Comparison of ENCODE assay signal across 8 mouse cellular contexts in the genomic region with DNA sequence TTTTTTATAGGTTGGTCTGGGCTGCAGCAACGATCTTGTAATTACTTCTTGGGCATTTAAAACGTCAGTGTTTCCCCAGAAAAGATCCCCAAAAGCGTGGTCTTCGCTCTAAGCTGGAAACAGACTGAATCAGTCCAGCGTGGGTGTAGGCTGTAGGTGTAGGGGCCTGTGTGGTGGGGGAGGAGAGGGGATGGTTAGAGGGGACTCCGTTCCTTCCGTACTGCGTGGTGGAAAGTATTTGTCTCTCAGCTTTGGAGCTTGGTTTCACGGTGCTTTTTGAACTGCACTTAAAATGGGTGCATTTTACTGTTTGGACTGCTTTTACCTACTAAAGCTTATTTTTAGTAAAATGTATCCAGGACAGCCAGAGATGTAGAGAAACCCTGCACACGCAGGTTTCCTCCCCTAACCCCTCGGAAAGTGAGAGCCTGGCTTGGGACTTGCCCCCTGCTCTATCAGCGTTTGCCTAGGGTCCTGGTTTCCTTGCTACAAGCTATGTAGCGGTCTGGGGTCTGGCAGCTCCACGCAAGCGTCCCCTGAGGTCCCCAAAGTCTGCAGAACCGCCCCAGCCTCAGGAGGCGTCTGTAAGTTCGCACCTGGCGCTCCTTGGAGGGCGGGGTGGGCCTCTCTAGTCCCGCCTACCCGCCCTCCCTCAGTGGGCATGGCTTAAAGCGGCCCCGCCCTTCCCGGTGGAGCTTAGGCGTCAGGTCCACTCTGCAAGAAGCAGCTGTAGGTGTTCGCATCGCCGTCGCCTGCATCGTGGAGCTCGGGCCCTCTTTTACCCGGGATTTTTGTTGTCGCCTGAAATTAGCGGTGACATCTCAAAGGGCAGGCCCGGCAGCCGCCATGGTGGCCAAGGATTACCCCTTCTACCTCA.
DNase-seq lines count a peak whose midpoint lies in the region; ATAC-seq lines count a peak whose summit lies in the region.

No protein-coding gene starts in this region.

- H3K4me2 ChIP-seq in hindbrain, embryonic 12.5 days (replicated peaks), result peak overlapping the region; percentile 92
- H3K4me2 ChIP-seq in lung, embryonic 16.5 days (ENCODE audit: low read depth, low read length), result peak overlapping the region; percentile 89

- no peaks in the 10 kb centered on the region for H3K9me3 ChIP-seq in hindbrain, embryonic 12.5 days (replicated peaks)
- H3K9me3 ChIP-seq in lung, embryonic 16.5 days (ENCODE audit: control insufficient read depth, low read length), result no peaks in the 10 kb centered on the region

- peak overlapping the region; percentile 62 for H3K9ac ChIP-seq in hindbrain, embryonic 12.5 days
- peak overlapping the region; percentile 48 for H3K9ac ChIP-seq in lung, embryonic 16.5 days (ENCODE audit: low read length)

- ATAC-seq in hindbrain, embryonic 12.5 days (ENCODE audit: low FRiP score), result peak; percentile 73
- ATAC-seq in lung, embryonic 16.5 days (ENCODE audit: low read depth), result peak; percentile 95

- no peaks in the 10 kb centered on the region for H3K36me3 ChIP-seq in hindbrain, embryonic 12.5 days
- no peaks in the 10 kb centered on the region for H3K36me3 ChIP-seq in lung, embryonic 16.5 days (ENCODE audit: control insufficient read depth, insufficient read depth, low read length)

- WGBS in hindbrain, embryonic 12.5 days, result 3% methylated on average over 37 of the region's 37 CpGs
- 2% methylated on average over 37 of the region's 37 CpGs for WGBS in lung, embryonic 16.5 days

- peak; percentile 92 for DNase-seq in R1 (ENCODE audit: low read depth, low spot score)
- peak; percentile 89 to 91 for DNase-seq in cerebellum, postnatal 14 days
- DNase-seq in frontal cortex, postnatal 14 days (ENCODE audit: low spot score in 2 of 2), result peak; percentile 71 to 77
- peak; percentile 72 to 81 for DNase-seq in layer of hippocampus, postnatal 10 days (ENCODE audit: low spot score in 2 of 2)
- peak; percentile 78 for DNase-seq in ovary, adult 18-20 months (ENCODE audit: low spot score)
- DNase-seq in thymus, adult 18-20 months, result peak; percentile 88 to 90

- peaks cover 14% of the 10 kb centered on the region for H3K4me1 ChIP-seq in hindbrain, embryonic 12.5 days
- H3K4me1 ChIP-seq in lung, embryonic 16.5 days (replicated peaks; ENCODE audit: control insufficient read depth, insufficient read depth, low read length), result peaks cover 8% of the 10 kb centered on the region; the same call in 1 of the 2 replicates

- H3K27ac ChIP-seq in hindbrain, embryonic 12.5 days, result no peak overlapping the region
- no peak overlapping the region for H3K27ac ChIP-seq in lung, embryonic 16.5 days (ENCODE audit: low read length)

- peak overlapping the region; percentile 52 for H3K4me3 ChIP-seq in hindbrain, embryonic 12.5 days
- peak overlapping the region; percentile 55 for H3K4me3 ChIP-seq in lung, embryonic 16.5 days (ENCODE audit: low read length)

- H3K27me3 ChIP-seq in hindbrain, embryonic 12.5 days, result peaks cover 39% of the 10 kb centered on the region
- no peaks in the 10 kb centered on the region for H3K27me3 ChIP-seq in lung, embryonic 16.5 days (ENCODE audit: control insufficient read depth, insufficient read depth, low read depth, low read length)
